Comparison of ENCODE assay signal across 20 mouse cellular contexts in the genomic region with DNA sequence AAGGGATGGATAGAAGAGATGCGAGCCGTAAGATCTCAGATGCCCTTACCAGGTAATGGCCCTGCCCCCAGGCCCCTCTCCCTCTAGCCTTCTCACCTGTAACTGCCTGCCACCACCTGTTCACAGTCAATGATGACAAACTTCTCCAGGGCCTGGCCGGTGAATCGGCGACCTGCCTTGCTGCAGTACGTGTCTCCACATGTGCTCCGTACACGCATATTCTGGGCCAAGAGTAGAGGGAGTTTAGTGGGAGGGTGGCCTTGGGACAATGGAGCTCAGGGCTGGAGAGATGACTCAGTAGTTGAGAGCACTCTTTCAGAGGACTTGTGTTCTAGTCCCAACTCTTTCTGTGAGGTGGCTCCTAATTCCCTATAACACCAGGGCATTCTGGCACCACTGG. TPM values are rescaled to one million over a fixed set of nuclear protein-coding genes. Genes with fewer than 3 reads are reported as not detected.
"Had no signal": no experiment of that assay in that cellular context is flagged by ENCODE, and none has a peak within 500 bp of the region (broad histone marks: within the 10 kb centered on the region; RNA-seq: fewer than 3 reads in every experiment).

No protein-coding gene starts in this region.

- H3K4me3 ChIP-seq: liver, embryonic 12.5 days; midbrain, embryonic 10.5 days; midbrain, embryonic 13.5 days; myocyte; neural tube, embryonic 13.5 days; neural tube, embryonic 15.5 days had no signal

- H3K4me2 ChIP-seq: liver, embryonic 12.5 days; lung, embryonic 14.5 days; midbrain, embryonic 13.5 days; neural tube, embryonic 13.5 days; neural tube, embryonic 15.5 days had no signal

- H3K9me3 ChIP-seq: liver, embryonic 12.5 days; midbrain, embryonic 10.5 days; midbrain, embryonic 13.5 days; neural tube, embryonic 13.5 days; neural tube, embryonic 15.5 days had no signal

- H3K27ac ChIP-seq: liver, embryonic 12.5 days; liver, embryonic 14.5 days; midbrain, embryonic 10.5 days; midbrain, embryonic 13.5 days; neural tube, embryonic 13.5 days; neural tube, embryonic 15.5 days had no signal

- H3K27me3 ChIP-seq: midbrain, embryonic 13.5 days; neural tube, embryonic 13.5 days; neural tube, embryonic 15.5 days had no signal

- H3K9ac ChIP-seq: liver, embryonic 12.5 days; liver, embryonic 14.5 days; lung, embryonic 14.5 days; midbrain, embryonic 13.5 days; neural tube, embryonic 13.5 days; neural tube, embryonic 15.5 days had no signal

- ATAC-seq: liver, embryonic 12.5 days; midbrain, embryonic 13.5 days; midbrain, embryonic 16.5 days had no signal

- H3K36me3 ChIP-seq: liver, embryonic 12.5 days; midbrain, embryonic 10.5 days; midbrain, embryonic 13.5 days; neural tube, embryonic 13.5 days; neural tube, embryonic 15.5 days had no signal

- DNase-seq: lung, adult 18-20 months; right cerebral cortex, adult 18-20 months; right cerebral cortex, postnatal 25 days; right cerebral cortex, postnatal 4 days; spleen, adult 18-20 months; thymus, adult 18-20 months; thymus, postnatal 14 days; thymus, postnatal 36 days had no signal

RNA-seq across cellular contexts. Expression of a gene that starts 3.8 kb away (rescaled TPM):
- total RNA-seq: megakaryocyte, adult 5-6 weeks; megakaryocyte-erythroid progenitor cell, adult 5-6 weeks had no signal
- polyA plus RNA-seq: myocyte had no signal

RNA-seq across cellular contexts. Expression of a gene that starts 55.7 kb away (rescaled TPM):
- polyA plus RNA-seq: liver, embryonic 16.5 days; lung, embryonic 14.5 days had no signal
